Mouse (Mus musculus) c-Kit-positive CD71-positive TER-119-positive erythroid progenitor cells, embryonic 14.5 days (primary cell): Measurements from ENCODE around the gene Spcs2.
A peak's percentile ranks its signal among the peaks of the same experiment; 100 is the strongest.

Experiments used
- DNase-seq: peaks from one replicate; pipeline ENCODE4 v3.0.0-alpha.2; 2013; ENCODE audit warnings: low spot score

The Spcs2 gene

GRCm38 (mm10) chr7:99863362-99863761 lies at the start of gene Spcs2:
Spcs2 (minus strand) TSS chr7:99863462.
- no peak for DNase-seq

GRCm38 (mm10) chr7:99911038-99911437 lies 47.8 kb upstream of the Spcs2 start:
- DNase-seq: no peak

GRCm38 (mm10) chr7:99907463-99907862 lies 44.2 kb upstream of the Spcs2 start:
- peak; percentile 42 for DNase-seq

- no peak for DNase-seq
Observed at GRCm38 (mm10) chr7:99906346-99906745, 43.1 kb upstream of the Spcs2 start.

GRCm38 (mm10) chr7:99904421-99905005 lies 41.3 kb upstream of the Spcs2 start:
- DNase-seq: no peak

GRCm38 (mm10) chr7:99902918-99903665 lies 39.8 kb upstream of the Spcs2 start:
- no peak for DNase-seq

- no peak for DNase-seq
Observed at GRCm38 (mm10) chr7:99902208-99902607, 38.9 kb upstream of the Spcs2 start.

GRCm38 (mm10) chr7:99896905-99897304 lies 33.6 kb upstream of the Spcs2 start:
- no peak for DNase-seq

GRCm38 (mm10) chr7:99894478-99894877 lies 31.2 kb upstream of the Spcs2 start:
- no peak for DNase-seq

GRCm38 (mm10) chr7:99893967-99894366 lies 30.7 kb upstream of the Spcs2 start:
- no peak for DNase-seq

- DNase-seq: no peak
Observed at GRCm38 (mm10) chr7:99892351-99892750, 29.1 kb upstream of the Spcs2 start.

- DNase-seq: no peak
Observed at GRCm38 (mm10) chr7:99891471-99891870, 28.2 kb upstream of the Spcs2 start.

GRCm38 (mm10) chr7:99890168-99890755 lies 27.0 kb upstream of the Spcs2 start:
- DNase-seq: no peak

- DNase-seq: no peak
Observed at GRCm38 (mm10) chr7:99889175-99889880, 26.1 kb upstream of the Spcs2 start.

GRCm38 (mm10) chr7:99887743-99888142 lies 24.5 kb upstream of the Spcs2 start:
- no peak for DNase-seq

- no peak for DNase-seq
Observed at GRCm38 (mm10) chr7:99887230-99887735, 24.0 kb upstream of the Spcs2 start.

GRCm38 (mm10) chr7:99878254-99878653 lies 15.0 kb upstream of the Spcs2 start:
- no peak for DNase-seq

- DNase-seq: peak; percentile 85
Observed at GRCm38 (mm10) chr7:99876345-99876744, 13.1 kb upstream of the Spcs2 start.

GRCm38 (mm10) chr7:99875891-99876290 lies 12.6 kb upstream of the Spcs2 start:
- DNase-seq: no peak

GRCm38 (mm10) chr7:99873965-99874364 lies 10.7 kb upstream of the Spcs2 start:
- DNase-seq: no peak

GRCm38 (mm10) chr7:99869296-99869695 lies 6.0 kb upstream of the Spcs2 start:
- DNase-seq: no peak

- no peak for DNase-seq
Observed at GRCm38 (mm10) chr7:99865219-99865618, 2.0 kb upstream of the Spcs2 start.
